Mouse (Mus musculus): ENCODE data around the gene Dmrt2.

Dmrt2 gene

DNA sequence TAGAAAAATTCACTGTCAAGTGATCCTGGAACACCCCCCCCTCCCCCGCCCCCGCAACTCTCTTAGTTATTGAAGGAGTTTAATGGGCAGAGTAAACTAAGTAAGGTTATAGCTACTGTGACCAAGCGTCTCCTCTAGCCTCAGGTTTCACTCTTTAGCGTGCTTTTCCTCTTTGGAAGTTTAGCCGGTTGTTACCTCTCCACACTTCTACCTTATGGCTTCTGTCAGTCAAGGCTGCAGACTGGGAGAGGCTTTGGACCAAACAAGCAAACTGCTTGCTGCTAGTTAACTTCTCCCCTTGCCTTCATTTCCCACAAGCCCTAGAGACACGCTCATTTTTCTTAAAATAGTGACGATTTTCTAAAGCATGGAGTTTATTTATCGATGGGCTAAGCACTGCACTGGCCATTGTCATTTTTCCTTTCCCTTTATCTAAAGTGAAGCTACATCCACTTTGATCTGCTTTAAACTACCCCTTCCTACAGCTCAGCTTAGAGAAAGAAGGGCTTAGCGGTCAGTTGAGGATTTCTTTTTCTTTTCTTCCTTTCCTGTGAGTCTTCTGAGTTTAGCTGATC, 3.7 kb downstream of the Dmrt2 start:
- CTCF ChIA-PET, result no interaction called here

DNA sequence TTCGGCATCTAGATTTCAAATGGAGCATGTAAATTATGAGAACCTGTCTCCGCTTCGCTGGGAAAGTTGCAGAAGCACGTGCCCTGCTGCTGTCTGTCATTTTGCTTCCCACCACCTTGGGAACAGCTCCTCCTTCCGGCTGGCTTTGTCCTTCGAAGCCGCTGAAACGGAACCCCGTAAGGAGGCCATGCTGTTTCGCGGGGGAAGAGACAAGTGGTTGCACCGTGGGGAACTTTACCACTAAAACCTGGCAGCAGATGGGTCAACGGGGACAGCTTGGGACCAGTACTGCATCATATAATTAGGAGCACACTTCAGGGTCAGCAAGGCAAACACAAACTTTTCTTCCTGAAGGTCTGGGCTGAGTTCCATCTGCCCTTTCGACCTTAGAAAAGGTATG, 26.6 kb downstream of the Dmrt2 start:
- CTCF ChIA-PET, result no interaction called here

DNA sequence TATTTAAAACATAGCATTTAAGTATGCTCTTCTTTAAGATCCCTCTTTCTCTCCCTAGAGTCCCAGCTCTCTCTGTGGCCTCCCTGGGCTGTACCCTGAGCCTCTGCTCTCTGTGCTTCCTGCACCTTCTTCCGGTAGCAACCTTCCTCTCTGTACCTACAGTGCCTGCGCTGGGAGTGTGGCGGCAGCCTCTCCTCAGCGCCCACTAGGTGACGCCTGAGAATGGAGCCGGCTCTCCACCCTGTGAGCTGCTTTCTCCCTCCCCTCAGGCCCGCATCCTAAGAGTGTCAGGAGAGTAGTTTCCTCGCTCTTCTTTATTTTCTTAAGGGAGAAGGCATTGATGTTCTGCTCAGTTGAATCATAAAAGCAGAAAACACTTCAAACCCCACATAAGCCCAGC, 41.2 kb downstream of the Dmrt2 start:
- CTCF ChIA-PET, result no interaction called here

DNA sequence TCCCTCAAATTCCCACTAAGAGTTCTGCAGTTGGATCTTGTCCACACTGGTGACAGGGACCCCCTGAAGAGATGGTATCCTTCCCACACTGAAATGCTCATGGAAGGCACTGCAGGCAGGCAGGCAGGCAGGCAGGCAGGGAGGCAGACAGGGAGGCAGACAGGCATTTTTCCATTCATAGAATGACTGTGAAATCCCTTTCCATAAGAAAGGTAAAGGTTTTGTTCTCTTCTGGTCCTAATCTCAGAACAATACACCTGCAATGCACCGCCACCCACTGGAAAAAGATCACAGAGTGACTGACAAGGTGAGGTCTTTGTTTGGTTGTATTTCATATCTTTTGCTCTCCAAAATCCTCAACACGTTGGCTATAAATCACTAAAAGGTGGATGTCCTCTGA, 42.7 kb downstream of the Dmrt2 start:
- CTCF ChIA-PET, result no interaction called here

DNA sequence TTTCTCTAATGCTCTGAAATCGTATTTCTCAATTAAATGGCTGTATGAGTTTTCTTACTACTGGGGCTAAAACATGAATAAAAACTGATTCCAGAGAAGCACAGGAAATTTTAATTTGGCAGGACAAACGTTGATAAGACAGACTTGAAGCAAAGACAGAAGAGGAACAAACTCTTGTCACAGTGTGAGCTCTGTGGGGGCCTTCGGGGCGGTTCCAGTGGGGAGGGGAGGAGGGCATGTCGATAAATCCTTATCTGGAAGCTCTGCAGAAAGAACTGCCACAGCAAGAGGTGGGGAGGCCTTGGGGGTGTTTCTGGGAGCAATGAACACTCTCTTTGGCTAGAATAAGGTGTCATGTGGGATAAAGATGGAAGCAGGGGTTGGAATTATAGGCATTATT, 50.4 kb downstream of the Dmrt2 start:
- CTCF ChIA-PET, result no interaction called here

Measured in spleen, embryonic (tissue).